Mouse (Mus musculus) liver, embryonic 18 days (tissue): ENCODE data around the gene Gmpr2. TPM values are rescaled to one million over a fixed set of nuclear protein-coding genes. Genes with fewer than 3 reads are reported as not detected.

Experiments used
- polyA plus RNA-seq: library from polyadenylated mRNA; depleted of rRNA; stranded (reverse); fragments of >200 nt; gene quantifications from 2 replicates; pipeline ENCODE4 v1.2.3, GENCODE M21; 2012; rRNA removed

The Gmpr2 gene
- 13.9 and 15.5 TPM in 2 replicates for polyA plus RNA-seq

DNA sequence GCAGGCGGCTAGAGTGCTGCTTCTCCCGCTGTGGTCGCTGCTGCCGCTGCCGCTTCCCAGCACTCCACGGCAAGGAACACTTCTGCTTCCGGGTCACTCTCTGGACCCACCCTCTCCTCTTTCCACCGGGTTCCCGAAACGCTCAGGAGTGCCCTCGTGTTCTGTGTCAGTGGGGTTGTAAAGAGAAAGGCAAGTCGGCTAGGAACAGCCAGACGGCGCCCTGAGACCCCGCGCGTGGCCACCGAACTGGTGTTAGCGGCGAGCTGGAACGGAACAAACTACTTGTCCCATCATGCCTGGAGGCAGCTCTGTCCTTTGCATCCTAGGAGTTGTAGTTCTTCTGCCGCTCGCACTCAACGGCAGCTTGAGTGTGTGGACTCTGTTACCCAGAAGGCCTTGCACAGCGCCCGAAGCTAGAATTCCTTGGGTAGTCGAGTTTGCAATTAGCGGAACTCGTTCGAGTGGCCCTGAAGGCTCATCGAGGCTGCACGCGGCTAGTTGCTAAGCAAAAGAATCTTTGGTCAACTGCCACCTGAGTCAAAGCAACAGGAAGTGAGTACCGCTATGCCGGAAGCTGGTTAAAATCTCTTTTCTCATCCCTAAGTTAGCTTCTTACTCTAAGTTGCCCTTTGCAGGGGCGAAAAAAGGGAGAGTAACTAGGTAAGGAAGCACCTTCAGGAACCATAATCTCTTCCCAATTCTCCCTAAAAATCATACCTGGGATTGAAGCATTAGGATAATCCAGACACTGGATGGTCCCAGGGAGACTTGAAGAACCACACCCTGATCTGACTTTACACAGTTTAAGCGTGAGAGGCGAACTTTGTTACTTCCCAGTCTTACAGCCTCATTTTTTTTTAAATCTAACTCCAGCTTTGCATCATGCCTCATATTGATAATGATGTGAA is at the start of gene Gmpr2, which contains the start of gene Nedd8:
Gene Gmpr2, plus strand, starts transcription at position 109 of the 908 bp plus-strand sequence.
Gene Nedd8, minus strand, starts transcription at position 292 of the 908 bp plus-strand sequence.

DNA sequence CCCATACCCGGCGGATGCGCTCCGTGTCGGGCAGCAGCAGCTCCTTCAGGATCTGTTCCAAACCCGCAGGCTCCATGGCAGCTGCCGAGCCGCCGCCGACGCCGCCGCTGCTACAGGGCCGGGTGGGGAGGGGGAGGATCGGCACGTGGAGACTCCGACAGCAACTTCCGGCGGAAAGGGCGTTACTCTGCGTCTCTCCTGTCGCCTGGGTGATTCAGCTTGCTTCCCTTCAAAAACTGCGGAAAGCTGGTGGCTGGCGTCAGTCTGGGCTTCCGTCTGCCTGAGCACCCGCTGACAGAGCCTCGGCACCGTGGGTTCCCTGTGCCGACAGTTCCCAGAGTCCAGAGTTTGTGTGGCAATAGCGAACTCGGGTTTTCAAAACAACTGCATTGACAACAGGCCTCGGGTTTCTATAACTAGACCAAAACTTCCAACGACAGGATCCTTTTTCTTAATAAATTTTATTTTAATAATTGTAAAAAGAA is 36.2 kb upstream of the Gmpr2 start, which contains the start of gene Ipo4:
Gene Ipo4, minus strand, starts transcription at position 435 of the 485 bp plus-strand sequence.

DNA sequence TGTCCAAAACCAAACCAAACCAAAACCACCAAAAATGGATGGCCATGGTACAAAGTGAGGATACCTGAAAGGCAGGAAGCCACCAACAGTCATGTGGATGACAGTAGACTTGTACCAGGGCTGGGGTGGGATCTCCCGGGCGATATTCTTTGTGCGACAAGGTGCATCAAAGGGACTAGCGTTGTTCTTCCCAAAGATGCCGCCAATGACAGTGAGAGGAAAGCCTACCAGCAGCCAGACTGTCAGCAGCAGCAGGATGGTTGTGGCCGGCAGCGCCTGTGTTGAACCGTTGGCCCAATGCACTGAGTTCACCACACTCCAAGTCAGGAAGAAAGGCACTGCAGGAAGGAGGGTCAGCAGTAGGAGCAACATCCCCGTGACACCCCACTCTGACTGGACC is 33.9 kb upstream of the Gmpr2 start, which contains the start of gene Gm49378:
Gene Gm49378, minus strand, starts transcription at position 101 of the 400 bp plus-strand sequence.

DNA sequence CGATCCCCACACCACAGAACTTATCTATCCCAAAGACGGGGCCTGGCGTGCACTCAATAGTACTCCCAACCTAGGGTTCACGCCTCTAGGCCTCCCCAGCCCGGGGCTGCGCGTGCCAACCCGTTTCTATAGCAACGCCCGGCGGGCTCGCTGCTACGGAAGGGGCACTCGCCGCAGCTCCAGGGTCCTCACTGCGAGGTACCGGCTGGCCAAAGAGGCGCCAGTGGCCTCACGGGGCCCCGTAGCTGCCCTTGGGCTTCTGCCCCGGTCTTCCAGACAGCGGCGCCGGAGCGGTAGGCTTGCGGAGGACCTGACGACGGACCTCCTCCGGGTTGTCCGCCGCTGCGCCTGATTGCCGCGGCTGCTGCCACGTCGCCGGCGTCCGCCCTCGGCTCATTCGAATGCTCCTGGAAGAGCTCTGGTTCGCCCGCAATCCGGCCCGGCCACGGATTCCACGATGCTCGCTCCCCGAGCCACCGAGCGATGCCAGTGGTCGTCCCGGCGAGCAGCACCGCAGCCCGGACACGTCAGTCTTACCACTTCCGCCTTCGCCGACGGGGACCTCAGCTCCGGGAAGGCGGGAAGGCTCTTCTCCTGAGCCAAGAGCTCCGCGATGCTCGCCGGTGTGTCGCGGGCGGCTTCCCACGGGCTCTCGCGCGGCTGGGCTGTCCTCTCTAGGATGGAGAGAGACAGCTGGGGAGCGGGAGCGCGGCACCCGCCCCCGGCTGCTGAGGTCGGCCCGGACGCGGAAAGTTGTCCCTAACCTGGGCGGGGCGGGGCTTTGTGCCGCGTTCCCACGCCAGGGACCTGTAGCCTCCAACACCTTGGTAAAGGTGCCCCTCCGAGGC is 28.5 kb upstream of the Gmpr2 start, which contains the start of gene Tm9sf1:
Gene Tm9sf1, minus strand, starts transcription at position 747 of the 848 bp plus-strand sequence.

DNA sequence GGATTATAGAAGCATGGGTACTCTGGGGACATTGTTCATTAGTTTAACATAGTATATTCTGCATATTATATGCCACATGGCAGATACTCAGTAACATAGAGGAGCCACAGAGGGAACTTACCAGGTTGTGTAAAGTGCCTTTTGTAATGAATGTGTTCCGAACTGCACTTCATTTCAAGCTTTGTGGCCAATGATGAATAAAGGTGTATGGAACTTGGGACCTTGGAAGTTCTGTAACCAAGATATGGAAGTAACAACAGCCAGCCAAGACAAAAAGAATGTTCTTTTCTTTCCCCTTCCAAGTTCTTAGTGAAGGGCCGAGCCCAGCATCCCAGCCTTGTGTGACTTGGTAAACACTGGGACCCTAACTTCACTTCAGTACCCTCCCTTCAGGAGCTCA is 21.9 kb upstream of the Gmpr2 start, which contains the start of gene Tssk4:
Gene Tssk4, plus strand, starts transcription at position 301 of the 400 bp plus-strand sequence.

DNA sequence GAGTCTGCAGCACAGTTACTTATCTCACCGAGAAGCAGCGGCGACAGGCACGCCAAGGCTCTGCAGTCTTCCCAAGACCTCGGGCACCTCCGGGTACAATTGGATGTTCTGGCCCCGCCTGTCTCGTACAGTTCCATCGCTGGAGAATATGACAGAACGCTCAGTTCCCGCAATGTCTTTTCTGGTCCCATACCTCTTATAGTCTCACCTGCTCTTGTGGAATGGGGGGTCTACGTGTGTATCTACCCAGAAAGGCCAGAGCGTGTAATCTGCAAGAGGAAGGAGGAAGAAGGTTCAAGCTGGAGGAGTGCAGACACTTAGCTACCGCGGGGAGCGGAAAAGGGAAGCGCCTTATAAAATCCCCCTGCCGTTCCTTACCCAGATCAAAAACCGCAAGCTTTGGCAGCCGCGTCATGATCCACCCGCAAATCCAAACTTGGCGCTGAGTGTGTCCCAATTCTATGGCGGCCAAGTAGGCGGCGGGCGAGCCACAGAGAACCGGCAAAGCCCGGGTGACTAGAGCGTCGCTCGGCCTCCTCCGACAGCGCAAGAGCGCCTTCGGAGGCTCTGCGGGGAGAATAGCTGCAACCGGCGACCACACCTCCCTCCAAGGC is 11.7 kb upstream of the Gmpr2 start, which contains the start of gene Mdp1:
Gene Mdp1, minus strand, starts transcription at position 549 of the 614 bp plus-strand sequence.

DNA sequence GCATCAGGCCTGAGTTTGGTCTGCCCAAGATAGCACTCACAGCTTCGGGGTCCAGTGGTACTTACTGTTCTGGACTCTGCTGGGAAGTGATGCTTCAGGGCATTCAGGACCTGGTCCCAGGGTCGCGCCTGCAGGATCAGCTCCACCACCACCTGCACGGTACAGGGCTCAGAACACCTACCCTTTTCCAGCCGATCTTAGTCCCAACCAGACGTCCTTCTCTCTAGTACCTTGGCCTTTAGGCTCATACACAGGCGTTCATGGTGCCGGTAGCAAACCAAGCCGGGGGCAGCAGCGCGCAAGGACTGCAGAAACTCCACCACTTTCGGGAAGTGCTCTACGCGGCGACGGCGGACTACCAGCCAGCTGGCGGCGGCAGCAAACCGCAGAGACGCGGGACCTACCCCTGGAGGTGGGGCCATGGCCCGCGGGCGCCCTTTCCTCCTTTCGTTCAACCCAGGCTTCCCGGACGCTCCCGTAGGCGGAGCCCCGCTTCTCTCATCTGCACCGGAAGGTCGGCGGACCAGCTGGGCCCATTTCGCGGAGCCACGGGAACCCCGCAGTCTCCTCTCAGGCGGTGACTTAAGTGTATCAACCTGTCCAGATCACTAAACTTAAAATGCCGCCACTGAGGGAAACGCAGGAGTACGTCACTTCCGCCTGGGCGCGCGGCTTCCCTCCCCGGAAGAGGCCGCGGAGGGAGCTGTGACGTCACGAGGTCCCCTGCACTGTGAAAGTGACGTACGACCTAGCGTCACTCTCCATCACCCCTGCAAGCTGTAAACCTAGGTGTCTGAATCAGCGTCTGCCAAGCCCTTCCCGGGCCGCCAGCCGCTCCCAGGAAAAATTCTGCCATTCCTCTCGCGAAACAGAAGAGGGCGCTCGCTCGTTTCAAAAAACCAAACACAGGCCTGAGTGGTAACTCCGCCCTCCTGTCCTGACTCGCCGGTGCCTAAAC is 9.7 kb downstream of the Gmpr2 start, which contains the start of gene Tinf2:
Gene Tinf2, minus strand, starts transcription at position 661 of the 958 bp plus-strand sequence.

DNA sequence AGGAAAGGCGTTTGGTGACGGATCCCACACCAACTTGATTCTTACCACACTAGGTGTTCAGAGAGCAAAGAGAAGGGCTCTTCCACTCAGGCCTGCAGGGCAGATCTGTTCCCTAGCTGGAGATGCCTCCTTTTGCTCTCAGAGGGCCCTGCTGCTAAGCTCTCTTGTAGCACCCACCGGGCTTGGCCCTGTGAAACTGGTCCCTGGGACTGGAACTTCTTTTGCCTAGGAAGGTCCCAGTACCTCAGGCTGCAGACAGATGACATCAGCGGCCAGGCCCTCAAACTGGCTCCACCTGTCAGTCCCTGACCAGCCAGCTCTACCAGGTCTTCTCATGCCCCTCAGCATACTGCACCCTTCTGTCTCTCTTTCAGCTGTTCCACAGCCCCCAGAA is 42.0 kb downstream of the Gmpr2 start, which contains the start of gene Tgm1:
Gene Tgm1, minus strand, starts transcription at position 198 of the 394 bp plus-strand sequence.

DNA sequence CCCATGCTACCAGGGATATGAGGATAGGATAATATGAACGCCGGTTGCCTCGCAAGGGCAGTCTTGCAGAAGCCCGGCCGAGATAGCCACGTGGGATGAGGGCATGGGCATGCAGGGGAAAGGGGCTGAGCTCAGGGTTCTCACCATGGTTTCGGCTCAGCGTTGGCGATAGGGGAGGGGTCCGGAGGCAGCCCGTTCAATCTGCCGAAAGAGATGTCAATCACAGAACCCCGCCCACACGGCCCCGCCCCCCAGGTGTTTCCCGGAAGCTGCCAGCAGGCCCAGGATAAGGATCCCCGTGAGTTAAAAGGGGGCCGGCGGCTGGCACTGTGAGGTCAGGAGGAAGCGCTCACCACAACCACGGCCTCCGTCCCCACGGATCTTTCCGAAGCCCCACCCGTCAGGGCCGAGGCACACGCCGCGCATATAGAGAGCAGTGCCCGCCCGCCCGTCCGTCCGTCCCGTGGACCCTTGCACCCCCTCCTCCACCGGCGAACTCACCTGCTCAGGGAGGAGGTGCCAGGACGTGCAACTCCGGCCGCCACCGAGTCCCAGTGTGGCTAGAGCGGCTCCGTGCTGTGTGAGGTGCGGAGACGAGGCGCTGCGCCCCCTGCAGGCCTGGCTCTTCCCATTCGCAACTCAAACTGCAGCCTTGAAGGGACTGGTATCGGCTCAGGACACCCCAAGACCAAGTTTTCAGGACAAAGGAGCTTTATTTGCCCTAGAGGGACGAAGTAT is 50.1 kb downstream of the Gmpr2 start, which contains the start of gene Rabggta:
Gene Rabggta, minus strand, starts transcription at position 564 of the 738 bp plus-strand sequence.

Other genes with a start within 250 kb of the Gmpr2 start
- 85.7 and 88.1 TPM in 2 replicates for gene Dhrs4, start 193.2 kb upstream of the Gmpr2 start, polyA plus RNA-seq
- gene Carmil3, start 181.3 kb upstream of the Gmpr2 start, polyA plus RNA-seq = 0.83 and 1.2 TPM in 2 replicates
- gene Cpne6, start 161.5 kb upstream of the Gmpr2 start, polyA plus RNA-seq = under 0.01 and 0.03 TPM in 2 replicates
- gene Nrl, start 147.0 kb upstream of the Gmpr2 start, polyA plus RNA-seq = 0.02 TPM in 1 of 2 replicates, not detected in the other
- 21.6 and 22.6 TPM in 2 replicates for gene Pck2, start 131.7 kb upstream of the Gmpr2 start, polyA plus RNA-seq
- gene Dcaf11, start 111.9 kb upstream of the Gmpr2 start, polyA plus RNA-seq = 45.8 and 49.5 TPM in 2 replicates
- 0.93 and 1.3 TPM in 2 replicates for gene A730061H03Rik, start 111.5 kb upstream of the Gmpr2 start, polyA plus RNA-seq
- 0.30 and 1.00 TPM in 2 replicates for gene Fitm1, start 96.3 kb upstream of the Gmpr2 start, polyA plus RNA-seq
- 89.0 and 93.6 TPM in 2 replicates for gene Psme1, start 93.8 kb upstream of the Gmpr2 start, polyA plus RNA-seq
- 14.9 and 16.0 TPM in 2 replicates for gene Emc9, start 86.6 kb upstream of the Gmpr2 start, polyA plus RNA-seq
- gene Psme2, start 80.8 kb upstream of the Gmpr2 start, polyA plus RNA-seq = 87.0 and 89.9 TPM in 2 replicates
- 7.7 and 9.1 TPM in 2 replicates for gene Rnf31, start 80.2 kb upstream of the Gmpr2 start, polyA plus RNA-seq
- gene Irf9, start 68.4 kb upstream of the Gmpr2 start, polyA plus RNA-seq = 38.3 and 44.8 TPM in 2 replicates
- 2.3 and 4.0 TPM in 2 replicates for gene Rec8, start 53.9 kb upstream of the Gmpr2 start, polyA plus RNA-seq
- 21.5 and 30.6 TPM in 2 replicates for gene Ipo4, start 36.0 kb upstream of the Gmpr2 start, polyA plus RNA-seq
- 1.5 TPM in 2 replicates for gene Gm49378, start 34.0 kb upstream of the Gmpr2 start, polyA plus RNA-seq
- 27.6 and 31.3 TPM in 2 replicates for gene Tm9sf1, start 28.1 kb upstream of the Gmpr2 start, polyA plus RNA-seq
- gene Tssk4, start 21.8 kb upstream of the Gmpr2 start, polyA plus RNA-seq = 0.37 and 0.43 TPM in 2 replicates
- gene Mdp1, start 11.4 kb upstream of the Gmpr2 start, polyA plus RNA-seq = 12.1 and 12.3 TPM in 2 replicates
- 132 and 150 TPM in 2 replicates for gene Nedd8, start 183 bp downstream of the Gmpr2 start, polyA plus RNA-seq
- 10.4 and 12.1 TPM in 2 replicates for gene Tinf2, start 9.9 kb downstream of the Gmpr2 start, polyA plus RNA-seq
- 9.0 and 11.1 TPM in 2 replicates for gene Tgm1, start 42.0 kb downstream of the Gmpr2 start, polyA plus RNA-seq
- 22.7 and 23.3 TPM in 2 replicates for gene Rabggta, start 50.3 kb downstream of the Gmpr2 start, polyA plus RNA-seq
- 48.3 and 54.5 TPM in 2 replicates for gene Dhrs1, start 73.7 kb downstream of the Gmpr2 start, polyA plus RNA-seq
- 10.4 and 10.6 TPM in 2 replicates for gene Nop9, start 73.8 kb downstream of the Gmpr2 start, polyA plus RNA-seq
- gene Cideb, start 86.5 kb downstream of the Gmpr2 start, polyA plus RNA-seq = 155 and 165 TPM in 2 replicates
- gene Ltb4r2, start 89.5 kb downstream of the Gmpr2 start, polyA plus RNA-seq = 0.85 and 1.1 TPM in 2 replicates
- 10.9 and 15.1 TPM in 2 replicates for gene Ltb4r1, start 94.0 kb downstream of the Gmpr2 start, polyA plus RNA-seq
- gene Adcy4, start 112.2 kb downstream of the Gmpr2 start, polyA plus RNA-seq = 1.8 and 2.3 TPM in 2 replicates
- gene Ripk3, start 116.9 kb downstream of the Gmpr2 start, polyA plus RNA-seq = 8.7 and 9.9 TPM in 2 replicates
- gene Nfatc4, start 151.2 kb downstream of the Gmpr2 start, polyA plus RNA-seq = 0.96 and 1.2 TPM in 2 replicates
- 1.2 and 1.3 TPM in 2 replicates for gene Nynrin, start 182.1 kb downstream of the Gmpr2 start, polyA plus RNA-seq
- gene Cbln3, start 212.5 kb downstream of the Gmpr2 start, polyA plus RNA-seq = 0.25 and 0.39 TPM in 2 replicates
- 12.7 and 14.5 TPM in 2 replicates for gene Khnyn, start 213.0 kb downstream of the Gmpr2 start, polyA plus RNA-seq
- 14.9 and 16.8 TPM in 2 replicates for gene Sdr39u1, start 228.4 kb downstream of the Gmpr2 start, polyA plus RNA-seq